Mouse (Mus musculus) layer of hippocampus, postnatal 25 days (tissue): ENCODE measurements at regions not wholly inside any gene's neighbourhood (a gene's known extent, or its start where the extent isn't known, plus 50 kb on each side); places are given as distances from the start of the nearest gene placed in this dataset.
"Not testable (repeated sequence)": the region's sequence is repeated elsewhere in the genome, so short reads cannot be mapped to it uniquely, and the experiment has no call there.

ENCODE experiments used
- DNase-seq, 2 experiments: peaks; one replicate each; pipeline ENCODE4 v3.0.0; 2022; ENCODE audit warnings: mixed read lengths in 2 of 2, low spot score in 1 of 2; ENCODE audit errors: extremely low spot score in 1 of 2

DNA sequence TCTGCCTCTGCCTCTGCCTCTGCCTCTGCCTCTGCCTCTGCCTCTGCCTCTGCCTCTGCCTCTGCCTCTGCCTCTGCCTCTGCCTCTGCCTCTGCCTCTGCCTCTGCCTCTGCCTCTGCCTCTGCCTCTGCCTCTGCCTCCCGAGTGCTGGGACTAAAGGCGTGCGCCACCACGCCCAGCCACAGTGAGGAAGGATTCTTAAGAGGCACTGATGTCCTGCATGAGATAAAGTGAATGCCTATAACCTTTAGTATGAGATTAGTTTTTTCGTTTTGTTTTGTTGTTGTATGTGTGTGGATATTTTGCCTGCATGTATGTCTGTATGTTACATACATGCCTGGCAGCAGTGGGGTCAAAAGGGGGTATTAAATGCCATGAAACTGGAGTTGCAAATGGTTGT, 63.2 kb downstream of the Hlx start:
- DNase-seq, result not testable (repeated sequence)

DNA sequence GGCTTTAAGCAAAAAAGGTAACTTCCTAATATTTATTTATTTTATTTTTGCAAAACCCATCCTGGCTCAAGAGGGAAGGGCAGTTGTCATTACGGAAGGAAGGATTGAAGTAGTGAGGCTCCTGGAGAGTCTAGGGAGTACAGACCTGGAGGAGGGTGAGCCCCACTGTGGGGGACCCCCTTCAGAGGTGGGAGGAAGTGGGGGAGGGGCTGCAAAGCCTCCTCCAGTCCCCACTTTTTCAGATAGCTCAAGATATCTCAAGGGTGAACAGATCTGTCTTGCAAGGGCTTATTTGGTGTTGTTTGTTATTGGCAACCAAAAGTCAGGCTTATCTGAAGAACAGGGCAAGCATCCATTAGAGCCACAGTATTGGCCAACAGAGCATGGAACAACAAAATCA, 64.0 kb downstream of the Hlx start:
- DNase-seq, result no peak

DNA sequence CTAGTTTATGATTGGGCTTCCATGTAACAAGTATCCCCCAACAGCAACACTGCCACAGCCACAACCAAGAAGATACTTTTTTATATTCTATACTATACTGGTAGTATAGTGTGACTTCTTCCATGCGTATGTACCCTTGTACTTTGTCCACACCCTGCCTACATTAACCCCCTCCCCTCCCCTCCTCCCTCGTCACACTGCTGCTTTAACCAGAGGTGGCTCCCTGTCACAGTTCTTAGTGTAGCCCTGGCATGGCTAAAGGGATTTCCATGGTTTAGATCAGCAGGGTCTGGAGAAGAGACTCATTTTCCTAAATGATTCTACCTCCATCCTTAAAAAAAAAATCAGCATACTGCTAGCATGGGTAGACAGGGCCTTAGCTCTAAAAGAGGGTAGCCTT, 64.4 kb downstream of the Hlx start:
- DNase-seq, result no peak

DNA sequence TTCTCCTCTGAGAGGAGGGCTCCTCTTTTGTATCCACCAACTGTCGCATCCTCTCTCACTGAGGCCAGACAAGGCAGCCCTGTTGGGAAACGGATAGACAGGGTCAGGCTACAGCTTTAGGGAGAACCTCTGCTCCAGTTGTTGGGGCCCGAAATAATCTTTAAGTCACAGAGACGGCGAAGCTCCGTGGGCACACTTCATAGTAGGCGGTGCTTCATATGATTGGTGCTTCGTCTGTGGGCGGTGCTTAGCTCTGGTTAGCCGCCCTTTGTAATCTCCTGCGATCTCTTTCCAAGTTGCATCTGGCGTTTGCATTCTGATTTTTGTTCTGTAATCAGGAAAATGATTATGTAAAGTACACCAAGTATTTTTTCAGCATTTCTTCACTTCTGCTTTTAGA, 67.2 kb downstream of the Hlx start:
- no peak for DNase-seq

DNA sequence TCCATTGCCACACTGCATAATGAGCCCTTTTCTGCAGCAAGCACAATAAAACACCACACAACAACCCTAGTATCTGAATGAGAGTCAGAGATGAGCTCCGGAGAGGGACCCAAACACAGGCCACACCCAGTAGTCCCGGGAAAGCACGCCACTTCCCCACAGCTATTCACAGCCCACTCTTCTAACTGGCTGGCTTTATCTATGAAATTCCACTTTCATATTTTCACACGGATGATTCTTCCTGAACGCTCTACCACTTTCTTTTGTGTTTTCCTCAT, 68.4 kb downstream of the Hlx start:
- no peak for DNase-seq

DNA sequence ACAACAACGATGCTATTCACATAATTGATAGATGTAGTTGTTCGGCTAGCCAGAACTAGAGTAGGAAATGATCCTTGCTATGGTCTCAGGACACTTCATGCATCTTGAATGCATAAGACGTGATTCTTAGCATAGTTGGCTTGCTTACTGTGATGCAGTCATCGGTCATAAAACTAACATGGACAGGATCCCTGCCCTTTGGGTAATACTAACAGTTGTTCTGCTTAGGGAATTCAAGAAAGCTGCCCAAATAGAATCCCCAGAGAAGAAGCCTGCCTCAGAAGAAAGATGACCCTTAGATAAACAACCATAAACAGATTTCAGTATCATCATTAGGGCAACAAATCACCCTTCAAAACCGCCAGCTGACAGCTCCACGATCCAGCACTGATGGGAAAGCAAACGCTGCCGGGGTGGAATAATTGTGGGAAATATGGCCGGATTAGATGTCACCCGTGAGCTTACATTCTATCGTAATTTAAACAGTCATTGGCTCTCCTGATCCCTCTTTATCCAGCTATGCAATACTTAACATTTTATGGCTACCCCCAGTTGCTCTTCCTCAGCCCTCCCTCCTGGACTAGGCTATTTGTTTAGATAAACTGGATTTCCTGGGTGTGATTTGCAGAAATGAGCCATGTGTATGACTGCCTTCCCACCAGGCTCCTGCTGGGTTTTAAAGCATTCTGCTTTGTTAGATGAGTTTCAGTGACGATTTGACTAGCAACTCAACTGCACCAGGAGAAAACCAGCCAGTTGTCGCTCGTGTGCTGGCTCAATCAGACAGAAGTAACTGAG, 68.9 kb downstream of the Hlx start:
- DNase-seq, result no peak

DNA sequence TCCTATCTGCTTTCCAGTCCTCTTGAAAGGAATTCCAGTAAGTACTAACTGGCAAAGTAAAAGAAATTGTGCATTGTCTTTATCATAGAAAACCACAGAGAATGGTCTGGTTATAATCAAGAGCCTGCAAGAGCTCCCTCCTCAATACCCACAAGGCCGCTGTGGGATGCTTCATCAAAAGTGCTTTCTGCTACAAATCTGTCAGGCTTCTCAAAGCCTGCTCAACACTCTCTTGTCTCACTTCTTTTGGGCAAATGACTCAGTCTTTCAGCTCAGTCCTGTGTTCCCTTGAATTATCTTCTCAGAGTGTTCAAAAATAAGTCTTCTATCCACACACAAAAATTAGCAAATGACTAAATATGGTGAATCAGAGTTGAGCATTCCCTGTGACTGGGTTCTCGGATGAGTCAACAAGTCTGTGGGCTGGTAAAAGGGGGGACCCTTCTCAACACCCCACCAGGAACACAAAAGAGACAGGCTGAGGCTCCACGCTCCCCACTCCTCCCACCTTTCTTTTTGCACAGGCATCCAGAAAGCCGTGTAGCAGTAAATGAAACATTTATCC, 81.8 kb downstream of the Hlx start:
- no peak for DNase-seq

DNA sequence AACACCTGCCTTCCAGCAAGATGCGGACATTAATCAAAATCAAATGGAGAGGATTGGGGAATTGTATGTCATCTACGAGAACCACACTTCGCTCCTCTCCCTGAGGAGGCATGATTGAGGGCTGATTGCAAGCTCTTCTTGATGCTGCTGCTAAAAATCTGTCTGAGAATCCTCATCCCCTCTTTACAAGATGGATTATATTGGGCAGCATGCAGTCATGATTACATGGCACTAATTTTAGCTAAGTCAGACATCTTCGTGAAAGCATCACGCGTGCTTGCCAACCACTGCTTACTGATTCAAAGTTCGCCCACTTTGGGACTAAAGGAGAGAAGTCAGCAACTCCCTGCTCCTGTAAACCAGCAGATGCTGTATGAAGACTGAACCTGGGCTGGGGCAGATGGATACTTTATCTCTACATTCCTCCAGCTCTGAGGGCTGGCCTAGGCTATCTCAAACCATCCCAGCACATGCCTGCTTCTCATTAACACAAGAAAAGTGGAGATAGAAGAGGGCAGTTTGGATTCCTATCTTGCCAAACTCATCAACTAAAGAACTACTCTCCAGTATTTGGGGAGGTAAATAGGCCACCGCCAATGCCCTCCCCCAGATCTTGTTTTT, 84.4 kb downstream of the Hlx start:
- no peak for DNase-seq

DNA sequence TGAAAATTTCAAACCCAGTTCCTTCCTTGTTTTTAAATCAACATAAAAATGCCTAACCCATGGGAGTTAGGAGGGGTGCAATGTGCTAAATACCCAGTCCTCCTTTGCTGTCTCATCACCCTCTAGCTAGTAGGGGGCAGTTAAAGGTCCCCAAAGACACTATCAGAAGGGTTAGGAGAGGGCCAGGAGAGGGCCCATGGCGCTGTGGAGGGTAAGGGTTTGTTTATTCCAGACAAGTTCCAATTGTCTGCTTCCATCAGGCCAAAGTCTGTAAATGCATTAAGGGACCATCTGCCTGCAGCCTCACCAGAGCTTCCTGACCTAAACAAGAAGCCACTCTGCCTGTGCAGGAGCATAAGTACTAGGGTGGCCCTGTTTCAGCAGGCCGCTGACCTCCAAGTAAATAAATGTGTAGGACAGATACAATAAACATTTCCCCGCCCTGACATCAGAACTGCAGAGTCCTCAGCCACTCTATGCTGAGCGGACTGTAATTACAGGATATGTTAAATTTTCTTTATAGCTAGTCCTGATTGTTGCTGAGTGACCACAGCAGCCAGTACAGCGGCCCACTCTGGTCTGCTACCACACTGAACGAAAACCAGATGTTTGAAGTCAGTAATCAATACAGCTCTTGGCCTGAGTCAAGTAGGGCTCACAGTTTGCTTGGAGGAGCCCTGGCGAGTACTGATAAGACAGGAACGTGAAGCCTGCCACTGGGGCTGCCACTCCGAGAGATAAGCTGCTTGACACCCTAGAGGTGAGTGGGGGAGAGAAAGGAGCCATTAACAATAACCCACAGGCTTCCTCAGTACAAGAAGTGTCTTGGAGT, 87.4 kb downstream of the Hlx start:
- DNase-seq, result no peak

DNA sequence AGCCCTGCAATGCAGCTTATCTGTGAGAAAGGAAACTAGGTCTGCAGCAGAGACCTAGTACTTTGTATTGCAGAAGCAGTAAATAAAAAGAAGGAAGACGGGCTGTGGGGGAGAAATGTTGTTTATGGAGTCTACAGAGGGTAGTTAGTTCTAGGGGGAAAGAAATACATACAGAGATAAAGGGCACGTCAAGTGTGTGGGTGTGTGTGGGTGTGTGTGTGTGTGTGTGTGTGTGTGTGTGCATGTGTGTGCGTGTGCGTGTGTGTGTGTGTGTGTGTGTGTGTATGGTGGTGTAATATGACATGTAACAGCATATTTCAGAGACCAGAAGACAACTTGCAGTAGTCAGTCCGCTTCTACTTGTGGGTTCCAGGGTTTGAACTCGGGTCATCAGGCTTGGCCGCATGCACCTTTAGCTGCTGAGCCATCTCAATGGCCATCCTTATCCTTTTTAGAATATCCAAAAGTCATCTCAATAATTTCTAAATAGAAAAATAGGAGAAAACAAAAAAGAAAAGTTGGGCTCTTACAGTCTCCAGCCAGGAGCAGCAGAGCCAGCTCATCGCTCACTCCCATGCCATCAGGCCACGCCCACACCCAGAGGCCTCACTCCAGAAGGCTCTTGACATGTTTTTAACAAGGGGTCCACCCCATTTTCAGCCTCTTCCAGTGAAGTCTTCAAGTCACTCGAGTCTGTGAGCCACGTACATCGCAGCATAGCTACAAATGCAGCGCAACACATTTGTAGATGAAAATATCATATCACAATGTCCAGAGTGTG, 101.5 kb downstream of the Hlx start:
- DNase-seq, result no peak

DNA sequence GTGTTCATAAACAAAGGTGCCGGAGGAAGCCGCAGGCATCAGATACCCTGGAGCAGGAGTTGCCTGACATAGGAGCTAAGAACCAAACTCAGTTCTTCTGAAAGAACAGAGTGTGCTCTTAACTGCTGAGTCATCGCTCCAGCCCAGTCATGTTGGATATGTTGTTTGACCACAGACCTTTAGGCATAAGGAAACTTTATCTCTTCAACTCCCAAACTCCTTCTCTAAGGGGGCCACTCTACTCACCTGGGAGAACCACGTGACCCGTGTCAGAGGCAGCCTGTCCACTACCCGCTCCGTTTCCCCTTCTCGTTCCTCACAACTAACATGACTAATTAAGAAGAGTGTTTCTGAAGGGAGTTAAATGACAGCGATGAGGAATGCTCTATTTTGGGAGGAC, 103.2 kb downstream of the Hlx start:
- DNase-seq, result no peak

DNA sequence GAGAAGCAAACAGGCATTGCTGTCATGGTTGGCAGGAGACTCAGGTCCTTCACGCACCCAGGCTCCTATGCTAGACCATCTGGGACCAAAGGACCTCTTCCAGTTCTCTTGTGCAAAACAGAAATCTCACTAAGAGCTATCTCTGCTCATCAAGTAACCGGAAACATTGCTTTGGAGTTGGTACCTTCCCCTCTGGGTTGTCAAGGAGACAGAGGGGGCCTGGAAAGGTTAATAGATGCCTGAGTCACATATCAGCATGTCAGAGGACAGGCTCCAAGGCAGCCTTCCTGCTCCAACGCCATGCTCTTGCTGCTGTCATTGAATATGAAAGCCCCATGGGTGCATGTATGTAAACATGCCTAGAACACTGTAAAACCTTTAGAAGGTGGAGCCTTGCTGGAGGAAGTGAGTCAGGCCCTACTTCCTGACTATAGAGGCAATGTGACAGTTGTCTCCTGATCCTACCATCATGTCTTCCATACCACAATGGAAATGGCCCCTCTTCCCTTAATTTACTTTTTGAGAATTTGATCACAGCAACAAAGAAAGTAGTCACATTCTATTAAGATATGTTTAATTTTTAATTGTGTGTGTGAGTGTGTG, 103.8 kb downstream of the Hlx start:
- DNase-seq, result no peak

DNA sequence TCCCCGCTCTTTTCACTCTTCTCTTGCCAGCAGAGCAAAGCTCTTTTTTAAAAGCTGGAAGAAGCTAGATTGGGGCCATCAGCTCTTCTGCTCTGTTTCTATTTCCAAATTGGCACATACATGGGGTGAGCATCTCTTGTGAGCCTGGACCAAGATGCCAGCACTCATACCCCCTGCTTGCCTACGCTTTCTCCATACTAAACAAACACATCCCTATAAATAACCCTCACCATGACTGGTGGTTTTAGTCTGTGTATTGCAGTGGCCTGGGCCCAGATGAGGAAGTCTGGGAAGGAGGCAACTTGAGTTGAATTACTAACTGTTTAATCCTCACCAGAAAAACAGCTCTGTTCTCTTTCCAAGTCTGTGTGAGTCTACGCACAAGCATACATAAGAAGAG, 110.0 kb downstream of the Hlx start:
- no peak for DNase-seq

DNA sequence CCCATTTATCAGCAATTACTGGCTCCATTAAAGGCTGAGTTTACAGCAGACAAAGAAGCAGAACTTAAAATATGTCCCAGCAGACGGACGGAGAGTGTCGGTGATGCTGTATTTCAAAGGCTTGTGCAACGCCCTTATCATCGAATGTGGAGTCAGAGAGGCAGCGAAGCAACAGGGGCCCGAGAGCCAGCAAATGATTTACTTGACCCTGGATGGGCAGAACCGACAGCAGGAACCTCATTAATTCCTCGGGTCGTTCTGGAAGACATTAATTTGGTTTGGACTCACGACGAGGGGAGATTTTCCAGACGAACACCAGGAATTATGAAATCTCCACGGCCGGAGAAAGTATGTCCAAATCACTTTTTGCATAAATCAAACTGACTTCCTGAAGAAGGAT, 110.5 kb downstream of the Hlx start:
- DNase-seq, result no peak

DNA sequence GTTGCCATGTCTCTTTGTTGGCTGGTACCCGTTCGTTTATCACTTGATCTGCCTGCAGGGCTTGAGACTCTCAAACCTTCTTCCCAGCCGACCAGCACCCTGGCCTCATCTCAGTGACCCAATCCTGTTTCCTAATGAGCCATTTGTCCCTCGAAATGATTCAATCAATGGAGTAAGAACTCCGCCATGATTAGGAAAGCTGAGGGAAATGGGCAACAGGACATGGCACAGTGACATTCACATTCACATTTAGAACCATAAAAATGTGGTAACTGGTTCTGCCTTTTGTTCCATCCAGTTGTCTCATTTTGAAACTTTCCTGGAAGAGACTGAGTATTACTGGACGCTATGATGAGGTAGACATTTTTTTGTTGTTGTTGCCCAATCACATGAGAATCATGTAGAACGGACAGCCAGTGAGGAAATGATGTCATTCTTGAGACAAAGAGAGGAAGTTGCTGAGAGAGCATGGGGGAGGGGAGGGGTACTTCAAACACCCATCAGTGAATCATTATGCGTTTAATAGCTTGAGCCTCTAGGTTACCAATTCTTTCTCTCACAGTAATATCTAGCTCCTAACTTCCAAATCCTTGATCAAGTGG, 114.5 kb downstream of the Hlx start:
- DNase-seq, result no peak

DNA sequence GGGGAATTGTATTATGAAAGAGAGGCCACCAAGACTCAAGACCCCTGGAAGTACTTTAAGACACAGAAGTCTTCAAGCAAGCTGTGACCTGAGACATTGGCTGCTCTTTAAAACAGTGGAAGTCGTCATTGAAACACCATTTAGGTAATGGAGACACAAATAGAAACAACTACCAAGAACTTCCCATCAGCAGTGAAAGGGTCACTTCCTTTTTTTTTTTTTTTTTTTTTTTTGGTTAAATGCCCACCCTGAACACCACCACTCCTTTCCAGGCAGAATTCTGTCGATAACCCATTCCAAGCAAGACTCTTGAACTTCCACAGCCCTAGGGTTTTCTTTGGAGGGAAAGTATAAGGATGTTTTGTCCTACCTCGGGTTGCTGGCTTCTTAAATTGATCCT, 116.4 kb downstream of the Hlx start:
- DNase-seq, result no peak

DNA sequence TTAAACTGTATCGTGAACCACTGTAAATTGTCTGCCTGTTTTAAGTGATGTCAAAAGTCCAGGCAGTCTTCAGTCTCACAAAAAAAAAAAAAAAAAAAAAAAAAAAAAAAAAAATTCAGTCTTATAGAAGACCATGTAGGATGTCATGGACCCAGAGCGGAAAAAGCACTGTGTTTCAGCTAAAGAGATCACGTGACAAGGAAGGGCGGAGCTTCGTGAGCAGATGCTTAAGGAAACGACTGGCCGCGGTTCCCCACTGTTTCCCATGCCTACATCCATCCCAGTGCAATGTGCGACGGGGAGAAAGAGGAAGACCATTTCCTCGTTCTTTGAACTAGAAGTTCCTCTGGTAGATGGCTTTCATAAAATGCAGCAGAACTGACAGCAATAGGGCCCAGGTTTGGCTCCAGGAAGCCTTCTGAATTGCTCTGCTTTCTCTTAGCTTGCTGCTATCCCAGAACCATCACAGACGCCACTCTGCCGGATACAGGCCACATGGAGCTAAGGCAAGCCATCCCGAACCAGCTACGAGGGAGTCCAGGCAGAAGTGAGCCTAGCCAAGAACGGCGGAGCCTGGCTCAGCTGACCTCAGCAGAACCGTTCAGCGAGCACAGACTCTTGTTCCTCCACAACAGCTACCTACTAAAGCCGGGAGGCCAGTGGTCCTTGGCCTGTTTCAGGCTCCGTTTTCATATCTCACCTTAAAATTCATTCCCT, 117.6 kb downstream of the Hlx start:
- no peak for DNase-seq

DNA sequence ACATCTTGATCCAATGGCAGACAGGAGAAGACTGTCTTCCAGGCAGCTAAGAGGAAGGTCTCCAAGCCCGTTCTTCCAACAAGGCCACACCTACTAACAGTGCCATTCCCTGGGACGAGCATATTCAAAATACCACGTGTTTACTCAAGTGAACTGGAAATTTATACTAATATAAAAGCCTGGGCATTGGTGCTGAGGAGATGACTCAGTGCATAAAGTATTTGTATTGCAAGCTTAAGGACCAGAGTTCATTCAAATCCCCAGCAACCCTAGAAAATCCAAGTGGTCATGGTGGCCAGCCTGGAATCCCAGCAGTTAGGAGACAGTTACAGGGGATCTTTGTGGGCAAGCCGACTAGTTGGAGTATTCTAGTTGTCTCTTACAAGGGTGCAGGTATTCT, 119.5 kb downstream of the Hlx start:
- no peak for DNase-seq

DNA sequence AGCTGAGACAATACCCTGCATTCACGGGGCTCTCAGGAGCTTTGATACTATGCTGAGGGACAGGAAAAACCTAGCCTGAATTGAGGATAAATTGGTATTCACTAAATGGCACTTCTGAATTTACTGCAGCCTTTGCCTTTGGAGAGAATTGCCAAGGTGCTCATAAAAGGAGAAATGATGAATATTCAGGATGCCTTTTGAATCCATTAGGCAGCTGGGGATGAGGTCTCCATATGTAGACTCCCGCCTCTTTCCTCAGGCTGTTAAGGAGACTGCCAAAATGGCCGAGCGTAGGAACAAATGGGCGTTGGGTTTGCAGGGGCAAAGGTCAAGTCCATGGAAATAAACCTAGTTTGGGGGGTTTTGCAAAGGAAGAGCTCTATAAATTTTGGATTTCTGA, 123.5 kb downstream of the Hlx start:
- DNase-seq, result no peak
